Mouse (Mus musculus): ENCODE data around the gene Rnf13.

The Rnf13 gene

DNA sequence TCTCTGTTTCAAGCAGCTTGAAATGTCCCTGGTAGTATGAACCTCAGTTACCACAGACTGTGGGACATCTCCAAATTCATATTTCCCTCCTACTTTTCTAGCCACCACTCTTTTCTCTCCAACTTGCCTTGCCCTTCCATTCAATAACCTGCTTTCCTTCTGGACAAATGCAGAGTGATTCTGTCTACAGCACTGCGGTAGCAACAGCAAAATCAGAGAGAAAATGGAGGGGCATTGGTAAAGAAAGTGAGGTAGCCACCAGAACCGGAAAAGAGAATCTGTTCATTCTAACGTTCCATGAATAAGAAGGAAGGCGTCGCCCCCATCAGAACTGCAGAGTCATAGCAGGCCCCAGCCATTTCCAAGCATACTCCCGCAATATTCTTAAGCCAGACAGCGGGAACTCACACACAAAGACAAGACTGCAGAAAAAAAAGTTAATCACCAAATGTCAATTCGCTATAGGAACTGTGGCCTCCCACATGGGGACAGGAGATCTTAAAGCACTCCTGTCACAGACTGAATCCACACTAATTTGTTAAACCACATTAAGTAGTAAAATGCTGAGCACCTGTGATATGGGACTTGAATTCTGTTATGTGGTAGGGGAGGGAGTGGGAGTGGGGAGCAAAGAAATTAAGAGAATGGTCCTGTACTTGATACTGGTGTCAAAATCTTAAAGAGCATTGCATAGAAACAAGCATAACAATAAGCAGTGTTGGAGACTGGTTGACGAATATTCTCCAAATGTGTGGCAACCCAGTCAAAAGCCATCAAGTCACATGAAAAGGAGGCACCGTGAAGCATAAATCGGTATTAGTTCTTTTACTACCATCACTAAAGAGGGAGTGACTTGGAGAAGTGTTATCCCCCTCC, 110.2 kb downstream of the Rnf13 start:
- in situ Hi-C loops (cut with MboI): loop anchor here (25.0 kb wide), 4 partner anchors 184 to 941 kb away; partner anchors contain the start of gene Commd2

DNA sequence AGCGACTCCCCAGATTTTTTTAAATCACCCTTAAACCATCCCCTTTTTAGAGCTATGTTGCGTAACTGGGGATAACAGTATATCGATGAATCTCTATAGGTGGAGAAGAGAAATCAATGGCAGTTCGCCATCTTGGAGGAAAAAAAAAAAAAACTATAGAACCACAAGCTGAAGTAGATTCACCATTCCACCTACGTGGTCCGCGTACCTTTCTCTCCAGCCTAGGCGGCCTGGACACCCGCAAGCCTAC, 110.7 kb downstream of the Rnf13 start:
- in situ Hi-C loops (cut with MboI): loop anchor here (25.0 kb wide), 4 partner anchors 184 to 941 kb away; partner anchors contain the start of gene Commd2

DNA sequence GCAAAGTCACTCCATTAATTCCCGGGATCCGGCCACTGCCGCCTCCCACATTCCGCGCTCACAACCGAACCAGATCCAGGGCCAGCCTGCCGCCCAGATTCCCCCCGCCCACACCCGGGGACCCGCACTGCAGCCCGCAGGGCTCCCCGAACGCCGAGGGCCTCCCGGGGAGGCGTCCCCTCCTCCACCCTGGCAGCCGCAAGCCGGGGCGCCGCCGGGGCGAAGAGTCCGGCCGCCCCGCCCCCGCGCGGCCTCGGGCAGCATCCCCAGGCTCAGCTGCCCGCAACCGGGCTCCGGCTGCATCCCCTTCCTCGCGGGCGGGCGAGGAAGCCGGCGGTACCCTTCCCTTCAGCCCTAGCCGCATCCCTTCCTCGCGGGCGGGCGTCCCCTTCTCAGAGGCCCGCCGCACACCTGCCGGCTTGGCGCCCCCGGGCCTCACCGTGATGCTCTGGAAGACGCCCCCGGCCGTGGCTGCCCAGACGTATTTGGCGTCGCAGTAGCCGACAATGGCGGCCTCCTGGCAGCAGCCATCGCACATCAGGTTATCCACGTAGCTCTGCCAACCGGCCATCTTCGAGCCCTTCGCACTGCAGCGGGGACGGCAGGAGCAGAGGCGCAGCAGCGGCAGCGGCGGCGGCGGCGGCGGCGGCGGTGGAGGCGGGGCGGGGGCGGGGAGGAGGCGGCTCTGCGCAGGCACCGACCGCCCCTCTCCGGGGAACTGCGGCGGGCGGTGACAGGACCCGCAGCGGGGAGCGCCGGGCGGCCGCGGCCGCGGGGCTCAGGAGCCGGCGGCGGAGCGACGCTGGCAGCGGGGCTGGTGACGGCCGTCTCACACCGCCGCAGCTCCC, 111.3 kb downstream of the Rnf13 start:
- in situ Hi-C loops (cut with MboI): loop anchor here (25.0 kb wide), 4 partner anchors 185 to 940 kb away; partner anchors contain the start of gene Commd2

DNA sequence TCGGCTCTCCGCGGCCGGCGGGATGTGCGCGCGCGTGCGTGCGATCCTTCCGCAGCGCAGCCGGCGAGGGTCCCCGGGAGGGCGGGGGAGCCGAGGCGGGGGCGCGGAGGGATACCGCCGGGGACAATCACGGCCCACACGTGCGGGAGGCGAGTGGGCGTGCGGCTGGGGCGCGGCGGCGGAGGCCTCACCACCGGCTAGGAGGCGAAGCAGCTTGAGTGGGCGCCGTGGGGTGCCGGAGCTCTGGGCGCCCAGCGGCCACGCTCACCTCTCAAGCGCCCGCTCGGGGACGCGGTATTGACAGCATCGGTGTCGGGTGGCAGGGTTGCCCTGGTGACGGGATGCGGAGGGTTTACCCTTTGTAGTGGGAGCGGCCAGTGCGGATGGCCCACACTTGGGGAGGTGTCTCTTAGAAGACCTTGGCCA, 111.9 kb downstream of the Rnf13 start, which contains the start of gene Pfn2:
Gene Pfn2 (minus strand): TSS at position 320 of the 426 bp plus-strand sequence.
- in situ Hi-C loops (cut with MboI): loop anchor here (25.0 kb wide), 4 partner anchors 185 to 940 kb away; partner anchors contain the start of gene Commd2

DNA sequence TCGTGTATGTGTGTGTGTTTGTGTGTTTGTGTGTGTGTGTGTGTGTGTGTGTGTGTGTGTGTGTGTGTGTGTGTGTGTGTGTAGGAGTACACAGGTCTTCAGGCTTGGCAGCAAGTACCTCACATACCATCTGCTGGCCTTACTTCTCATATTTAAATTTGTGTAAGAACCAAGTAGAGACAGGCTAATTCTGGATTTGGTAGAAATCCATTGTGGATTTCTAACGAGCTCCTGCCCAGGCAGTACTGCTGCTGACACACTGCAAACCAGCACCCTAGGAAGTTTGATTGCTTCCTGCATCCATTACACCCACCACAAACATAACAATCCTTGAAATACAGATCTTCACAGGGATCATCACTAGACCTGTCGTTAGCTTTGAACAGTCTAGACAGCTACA, 147.1 kb downstream of the Rnf13 start:
- in situ Hi-C loops (cut with MboI): no loop called here

Measured in mature B cell (primary cell).